Comparison of ENCODE assay signal across 9 mouse cellular contexts in genomic region chr6:88431202-88431601, GRCm38 (mm10). TPM values are rescaled to one million over a fixed set of nuclear protein-coding genes. Genes with fewer than 3 reads are reported as not detected.
DNase-seq lines count a peak whose midpoint lies in the region; ATAC-seq lines count a peak whose summit lies in the region.
"Had no signal": no experiment of that assay in that cellular context is flagged by ENCODE, and none has a peak within 500 bp of the region (broad histone marks: within the 10 kb centered on the region; RNA-seq: fewer than 3 reads in every experiment).

No protein-coding gene starts in this region.

- H3K9me3 ChIP-seq in forebrain, embryonic 10.5 days: no peaks in the 10 kb centered on the region
- H3K9me3 ChIP-seq in forebrain, embryonic 16.5 days (ENCODE audit: control insufficient read depth, low read length): no peaks in the 10 kb centered on the region
- H3K9me3 ChIP-seq in liver, embryonic 12.5 days (replicated peaks): no peaks in the 10 kb centered on the region
- H3K9me3 ChIP-seq in stomach, embryonic 16.5 days (replicated peaks; ENCODE audit: control insufficient read depth, low read length): no peaks in the 10 kb centered on the region

- WGBS in forebrain, embryonic 10.5 days: 42% methylated on average over 4 of the region's 4 CpGs
- WGBS in forebrain, embryonic 16.5 days: 41% methylated on average over 4 of the region's 4 CpGs
- WGBS in liver, embryonic 12.5 days (ENCODE audit: insufficient replicate concordance): 2% methylated on average over 4 of the region's 4 CpGs
- WGBS in stomach, embryonic 16.5 days: 16% methylated on average over 4 of the region's 4 CpGs

- H3K4me1 ChIP-seq in forebrain, embryonic 10.5 days: peaks cover 24% of the 10 kb centered on the region
- no peaks in the 10 kb centered on the region for H3K4me1 ChIP-seq in forebrain, embryonic 16.5 days (replicated peaks; ENCODE audit: control insufficient read depth, insufficient read depth, low read length)
- H3K4me1 ChIP-seq in liver, embryonic 12.5 days: peaks cover 27% of the 10 kb centered on the region
- peaks cover 13% of the 10 kb centered on the region for H3K4me1 ChIP-seq in stomach, embryonic 16.5 days (ENCODE audit: control insufficient read depth, insufficient read depth, low read length)

- intact Hi-C loops in heart, postnatal 36 days (cut with DNase I): loop anchor here (1.0 to 5.0 kb wide), 3 partner anchors 189 to 306 kb away; no protein-coding TSS in a partner anchor

- no peak overlapping the region for H3K27ac ChIP-seq in forebrain, embryonic 10.5 days
- H3K27ac ChIP-seq in forebrain, embryonic 16.5 days (ENCODE audit: low read length): no peak overlapping the region
- H3K27ac ChIP-seq in liver, embryonic 12.5 days: no peak overlapping the region
- no peak overlapping the region for H3K27ac ChIP-seq in stomach, embryonic 16.5 days (ENCODE audit: low read length)
- H3K27ac ChIP-seq: macrophage had no signal

- DNase-seq in forebrain, embryonic 10.5 days (ENCODE audit: extremely low spot score, low spot score): peak; percentile 25
- peak; percentile 39 for DNase-seq in A20 (ENCODE audit: low read depth, low spot score)
- DNase-seq in c-Kit-positive CD71-positive TER-119-positive erythroid progenitor cells, embryonic 14.5 days (ENCODE audit: low spot score): peak; percentile 16
- peak; percentile 45 to 47 for DNase-seq in heart, postnatal 36 days
- no peak for DNase-seq in layer of hippocampus, adult 18-20 months (ENCODE audit: low spot score in 2 of 2)

- H3K9ac ChIP-seq in forebrain, embryonic 16.5 days (replicated peaks; ENCODE audit: low read depth, low read length): no peak overlapping the region
- H3K9ac ChIP-seq in liver, embryonic 12.5 days: no peak overlapping the region
- H3K9ac ChIP-seq in stomach, embryonic 16.5 days (ENCODE audit: low read length): no peak overlapping the region

- peaks cover 25% of the 10 kb centered on the region for H3K27me3 ChIP-seq in forebrain, embryonic 10.5 days (ENCODE audit: poor library complexity, severe bottlenecking)
- no peaks in the 10 kb centered on the region for H3K27me3 ChIP-seq in forebrain, embryonic 16.5 days (replicated peaks; ENCODE audit: control insufficient read depth, insufficient read depth, low read length)
- H3K27me3 ChIP-seq in liver, embryonic 12.5 days (replicated peaks): no peaks in the 10 kb centered on the region
- H3K27me3 ChIP-seq in stomach, embryonic 16.5 days (ENCODE audit: control insufficient read depth, insufficient read depth, low read length): no peaks in the 10 kb centered on the region

- H3K36me3 ChIP-seq in forebrain, embryonic 10.5 days (replicated peaks): peaks cover 8% of the 10 kb centered on the region; the same call in 1 of the 2 replicates
- no peaks in the 10 kb centered on the region for H3K36me3 ChIP-seq in forebrain, embryonic 16.5 days (ENCODE audit: control insufficient read depth, insufficient read depth)
- H3K36me3 ChIP-seq in liver, embryonic 12.5 days: peaks cover 16% of the 10 kb centered on the region; the same call in 1 of the 2 replicates
- H3K36me3 ChIP-seq in stomach, embryonic 16.5 days (ENCODE audit: control insufficient read depth, insufficient read depth, low read length): no peaks in the 10 kb centered on the region

- H3K4me3 ChIP-seq in forebrain, embryonic 10.5 days: no peak overlapping the region
- H3K4me3 ChIP-seq in forebrain, embryonic 16.5 days (replicated peaks; ENCODE audit: low read length): no peak overlapping the region
- no peak overlapping the region for H3K4me3 ChIP-seq in liver, embryonic 12.5 days
- no peak overlapping the region for H3K4me3 ChIP-seq in stomach, embryonic 16.5 days (replicated peaks; ENCODE audit: low read length)

- no peak overlapping the region for H3K4me2 ChIP-seq in forebrain, embryonic 16.5 days (ENCODE audit: low read length)
- H3K4me2 ChIP-seq in liver, embryonic 12.5 days: no peak overlapping the region
- no peak overlapping the region for H3K4me2 ChIP-seq in stomach, embryonic 16.5 days (ENCODE audit: low read depth, low read length)

- no peak for ATAC-seq in forebrain, embryonic 16.5 days
- ATAC-seq in liver, embryonic 12.5 days: peak; percentile 75
- ATAC-seq in stomach, embryonic 16.5 days (ENCODE audit: insufficient read depth, low FRiP score): peak; percentile 57; the same call in 1 of the 2 replicates

RNA-seq across cellular contexts. Expression of gene Eefsec, which starts 15.1 kb away (rescaled TPM):
- 38.6 and 40.6 TPM in 2 replicates for polyA plus RNA-seq in forebrain, embryonic 10.5 days (2016; fragmentation: Nextera tagmentation; extraction: Ambion mirVana)
- polyA plus RNA-seq in forebrain, embryonic 16.5 days (2015; fragmentation: Nextera tagmentation; extraction: Ambion mirVana): 29.4 and 30.8 TPM in 2 replicates
- 1 to 10 TPM; 6.6 to 8.7 TPM for total RNA-seq in heart, postnatal 36 days (2021)
- polyA plus RNA-seq in liver, embryonic 12.5 days (2016; fragmentation: Nextera tagmentation; extraction: Ambion mirVana): 25.2 and 26.1 TPM in 2 replicates
- polyA plus RNA-seq in stomach, embryonic 16.5 days (2015; fragmentation: Nextera tagmentation; extraction: Ambion mirVana): 29.7 and 37.5 TPM in 2 replicates
- 10 to 100 TPM; 21.9 to 24.7 TPM for total RNA-seq in layer of hippocampus, adult 18-20 months (2021)

RNA-seq across cellular contexts. Expression of gene Ruvbl1, which starts 34.0 kb away (rescaled TPM):
- polyA plus RNA-seq in forebrain, embryonic 10.5 days (2016; fragmentation: Nextera tagmentation; extraction: Ambion mirVana): 221 TPM in 2 replicates
- polyA plus RNA-seq in forebrain, embryonic 16.5 days (2015; fragmentation: Nextera tagmentation; extraction: Ambion mirVana): 133 and 146 TPM in 2 replicates
- total RNA-seq in heart, postnatal 36 days (2021): 10 to 100 TPM; 15.8 to 18.1 TPM
- 136 and 138 TPM in 2 replicates for polyA plus RNA-seq in liver, embryonic 12.5 days (2016; fragmentation: Nextera tagmentation; extraction: Ambion mirVana)
- polyA plus RNA-seq in stomach, embryonic 16.5 days (2015; fragmentation: Nextera tagmentation; extraction: Ambion mirVana): 97.9 and 106 TPM in 2 replicates
- 10 to 100 TPM; 38.7 to 43.7 TPM for total RNA-seq in layer of hippocampus, adult 18-20 months (2021)

Comparison
In these comparisons a context has a peak if more than half of its experiments do, and no peak if none do; other contexts are left out.
1. DNase-seq: peak in forebrain, embryonic 10.5 days (single experiment), A20 (single experiment), c-Kit-positive CD71-positive TER-119-positive erythroid progenitor cells, embryonic 14.5 days (single experiment) and heart, postnatal 36 days (2 of 2); none in layer of hippocampus, adult 18-20 months (0 of 2).